Mouse (Mus musculus): ENCODE measurements at regions not wholly inside any gene's neighbourhood (a gene's known extent, or its start where the extent isn't known, plus 50 kb on each side); places are given as distances from the start of the nearest gene placed in this dataset.
"Not testable (repeated sequence)": the region's sequence is repeated elsewhere in the genome, so short reads cannot be mapped to it uniquely, and the experiment has no call there.

DNA sequence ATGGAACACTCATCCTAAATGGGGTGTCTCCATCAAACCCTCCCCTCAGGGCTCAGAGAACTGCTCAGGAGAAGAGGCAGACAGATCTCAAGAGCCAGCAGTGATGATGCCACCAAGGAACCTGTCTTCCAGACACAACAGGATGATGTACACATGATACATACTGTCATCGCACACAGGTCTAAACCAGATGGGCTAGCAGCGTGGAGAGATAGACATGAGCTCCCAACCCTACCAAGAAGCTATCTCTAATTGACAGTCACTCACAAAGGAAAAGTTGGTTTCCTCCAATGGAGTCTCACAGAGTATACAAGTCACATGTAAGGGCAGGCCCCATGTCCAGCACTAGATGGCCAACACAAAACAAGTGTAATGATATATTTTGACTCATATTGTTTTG is 139.9 kb downstream of the Cdca7 start:
- DNase-seq (ENCODE audit: low spot score in 2 of 2): no peak

GRCm38 (mm10) chr2:72616412-72616811 is 140.5 kb downstream of the Cdca7 start:
- no peak for DNase-seq (ENCODE audit: low spot score in 2 of 2)

- no peak for DNase-seq (ENCODE audit: low spot score in 2 of 2)
These were observed 143.5 kb downstream of the Cdca7 start for GRCm38 (mm10) chr2:72619446-72619845.

GRCm38 (mm10) chr2:72620182-72620652 is 144.3 kb downstream of the Cdca7 start:
- DNase-seq (ENCODE audit: low spot score in 2 of 2): no peak

GRCm38 (mm10) chr2:72627915-72628314 is 152.0 kb downstream of the Cdca7 start:
- no peak for DNase-seq (ENCODE audit: low spot score in 2 of 2)

DNA sequence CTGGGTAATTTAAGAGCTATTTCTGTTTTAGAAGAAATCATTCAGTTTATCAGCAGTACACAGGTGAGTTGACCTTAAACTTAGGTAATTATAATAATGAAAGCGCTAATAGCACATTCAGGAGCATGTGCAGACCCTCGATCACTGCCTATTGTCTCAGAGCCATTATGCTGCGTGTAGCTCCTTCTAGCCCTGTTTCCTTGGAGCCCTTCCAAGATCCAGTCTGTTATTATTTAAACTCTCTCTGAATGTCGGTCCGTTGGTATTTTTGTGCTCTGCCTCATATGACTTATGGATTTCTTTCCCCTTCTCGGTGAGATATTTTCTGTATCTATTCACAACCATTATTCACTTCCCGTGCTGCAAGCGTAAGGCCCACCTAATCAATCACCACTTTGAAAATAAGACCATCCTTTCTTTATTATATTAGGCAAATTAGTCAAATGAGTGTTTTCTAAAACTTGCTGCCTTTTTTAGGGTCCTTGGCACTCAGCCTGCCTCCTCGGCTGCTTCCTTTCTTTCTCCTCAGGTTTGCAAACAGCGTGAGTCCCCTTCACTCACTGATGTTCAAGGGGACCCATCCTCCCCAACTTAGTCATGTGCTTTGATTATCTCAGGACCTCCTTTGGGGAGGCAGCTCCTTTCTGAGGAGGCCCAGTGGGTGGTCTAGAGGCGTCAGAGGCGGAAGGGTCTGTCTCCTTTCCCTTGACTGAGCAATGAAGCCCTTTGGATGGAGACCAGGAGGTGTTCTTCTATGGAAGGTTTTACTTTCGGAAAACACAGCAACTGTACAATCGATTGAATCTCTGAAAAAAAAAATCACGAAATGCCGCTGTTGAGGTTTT is 152.9 kb downstream of the Cdca7 start:
- DNase-seq (ENCODE audit: low spot score in 2 of 2): no peak

DNA sequence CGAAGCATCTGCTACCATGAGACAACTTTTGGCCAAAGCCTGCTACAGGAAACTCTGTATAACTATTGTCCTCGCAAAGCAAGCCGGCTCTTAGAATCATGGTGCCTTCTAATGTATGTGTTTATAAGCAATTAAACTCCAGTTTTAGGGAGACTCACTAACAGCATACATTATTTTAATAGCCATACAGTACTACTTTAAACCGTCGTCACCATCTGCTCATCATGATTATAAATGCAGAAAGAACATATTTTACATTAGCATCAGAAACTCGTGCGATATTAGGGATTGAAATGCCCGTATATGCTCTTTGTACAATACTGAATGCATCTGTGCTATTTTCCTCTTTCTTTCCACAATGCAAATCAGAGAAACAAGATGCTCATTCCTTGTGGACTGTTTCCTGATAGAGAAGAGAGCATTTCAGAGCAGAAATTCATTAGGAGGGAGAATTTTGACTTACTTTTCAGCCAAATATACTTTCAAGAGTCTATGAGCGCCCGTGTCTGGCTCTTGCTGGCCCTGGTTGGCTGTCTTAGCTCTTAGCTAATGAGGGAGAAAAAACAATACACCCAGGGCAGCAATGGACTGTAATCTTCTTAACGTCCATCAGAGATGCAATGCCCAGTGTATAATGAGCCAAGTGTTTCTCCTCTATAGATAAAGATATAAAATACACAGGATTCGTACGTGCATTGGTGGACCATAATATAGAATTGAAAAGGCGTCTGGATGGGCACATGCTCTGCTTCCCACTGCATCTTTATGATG is 153.9 kb downstream of the Cdca7 start:
- DNase-seq (ENCODE audit: low spot score in 2 of 2): no peak

GRCm38 (mm10) chr2:72637881-72638620 is 162.1 kb downstream of the Cdca7 start:
- no peak for DNase-seq (ENCODE audit: low spot score in 2 of 2)

DNA sequence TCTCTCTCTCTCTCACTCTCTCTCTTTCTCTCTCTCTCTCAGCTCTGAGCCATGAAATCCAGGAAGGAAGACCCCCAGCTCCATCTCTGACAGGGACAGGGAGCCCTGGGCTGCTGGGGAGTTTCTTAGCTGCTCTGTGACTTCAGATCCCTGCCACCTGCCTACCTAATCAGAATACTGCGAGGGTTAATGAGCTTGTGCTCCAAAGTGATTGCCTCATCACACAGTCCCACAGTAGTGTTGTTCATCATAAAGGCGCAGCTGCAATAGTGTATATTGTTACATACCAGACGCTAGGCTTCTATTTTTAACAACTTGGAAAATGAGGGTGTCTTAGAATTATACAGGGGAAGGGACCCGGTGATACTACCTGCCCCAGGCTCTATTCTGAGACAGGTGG is 163.1 kb downstream of the Cdca7 start:
- DNase-seq (ENCODE audit: low spot score in 2 of 2): no peak

GRCm38 (mm10) chr2:72641228-72641627 is 165.3 kb downstream of the Cdca7 start:
- no peak for DNase-seq (ENCODE audit: low spot score in 2 of 2)

- DNase-seq (ENCODE audit: low spot score in 2 of 2): no peak
These were observed 168.3 kb downstream of the Cdca7 start for GRCm38 (mm10) chr2:72644151-72644843.

- DNase-seq (ENCODE audit: low spot score in 2 of 2): no peak
These were observed 171.7 kb downstream of the Cdca7 start for GRCm38 (mm10) chr2:72647642-72648041.

GRCm38 (mm10) chr2:72648294-72648693 is 172.3 kb downstream of the Cdca7 start:
- DNase-seq (ENCODE audit: low spot score in 2 of 2): no peak

- no peak for DNase-seq (ENCODE audit: low spot score in 2 of 2)
These were observed 179.9 kb downstream of the Cdca7 start for GRCm38 (mm10) chr2:72655864-72656263.

DNA sequence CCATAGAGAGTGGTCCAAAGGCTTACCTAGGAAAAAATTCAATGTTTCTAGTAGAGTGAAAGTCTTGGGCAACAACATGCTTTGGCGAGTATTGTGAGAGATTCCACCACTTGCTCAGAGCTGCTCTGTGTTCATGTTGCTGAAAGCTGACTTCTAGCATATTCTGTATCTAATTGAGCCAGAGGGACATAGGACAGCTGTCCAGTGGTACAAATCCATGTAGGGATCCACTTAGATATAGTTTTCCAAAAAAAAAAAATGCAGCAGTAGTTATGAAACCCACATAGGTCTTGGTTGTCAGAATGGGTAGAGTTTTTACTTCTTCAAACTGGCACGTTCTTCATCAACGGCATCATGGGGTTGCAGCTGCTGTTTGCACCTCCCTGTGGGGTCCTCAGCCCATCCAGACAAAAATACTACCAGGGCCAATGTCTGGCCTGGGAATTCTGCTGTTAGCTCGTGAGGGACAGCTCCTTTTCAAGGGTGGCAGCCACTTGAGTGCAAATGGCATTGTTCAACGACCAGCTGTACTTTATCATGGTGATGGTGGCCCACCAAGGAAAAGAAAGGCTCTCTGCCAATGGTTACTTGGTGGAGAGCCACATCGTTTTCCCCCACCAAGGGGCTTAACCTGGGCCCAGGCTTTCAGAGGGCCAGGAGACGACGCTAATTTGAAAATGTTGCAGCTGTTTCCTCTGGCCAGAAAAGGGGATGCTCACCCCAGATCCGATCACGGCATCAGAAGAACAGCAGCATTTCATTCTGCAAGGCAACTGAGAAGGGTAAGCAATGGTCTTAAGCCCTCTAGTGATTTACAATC is 181.4 kb downstream of the Cdca7 start:
- no peak for DNase-seq (ENCODE audit: low spot score in 2 of 2)

GRCm38 (mm10) chr2:72662396-72662795 is 186.4 kb downstream of the Cdca7 start:
- no peak for DNase-seq (ENCODE audit: low spot score in 2 of 2)

DNA sequence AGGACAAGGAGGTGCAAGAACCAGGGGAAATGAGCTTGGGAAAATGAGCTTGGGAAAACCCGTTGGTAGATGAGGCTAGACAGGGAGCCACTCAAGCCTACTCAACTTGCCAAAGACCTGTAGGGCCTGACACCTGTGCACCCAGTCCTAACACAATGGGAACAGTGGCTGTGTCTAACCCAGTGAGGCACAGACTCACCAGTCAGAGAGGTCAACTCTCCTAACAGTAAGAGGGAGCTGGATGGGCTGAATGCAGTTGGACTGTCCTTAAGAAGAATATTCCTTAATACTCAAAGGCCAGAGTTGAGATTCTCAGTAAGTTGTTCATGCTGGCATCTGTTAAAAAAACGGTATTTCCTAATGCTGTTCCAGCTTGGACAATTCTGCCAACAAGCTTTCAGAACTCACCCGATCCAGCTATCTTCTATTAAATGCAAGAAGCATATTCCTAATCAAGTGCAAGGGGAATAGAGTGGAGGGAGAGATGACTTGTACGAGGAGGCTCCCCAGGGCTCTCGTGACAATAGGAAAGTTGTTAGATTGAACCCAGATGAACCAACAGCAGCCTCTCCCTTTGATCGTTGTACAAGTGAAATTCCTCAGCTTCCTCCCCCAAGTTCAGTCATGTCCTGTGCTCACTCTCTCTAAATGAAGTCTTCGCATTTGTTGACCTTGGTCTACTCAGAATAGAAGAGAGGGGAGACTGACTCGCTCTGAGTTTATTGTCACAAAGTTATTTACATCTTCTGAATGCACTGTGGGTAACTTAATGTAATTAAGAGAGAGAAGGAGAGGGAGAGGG is 187.2 kb downstream of the Cdca7 start:
- DNase-seq (ENCODE audit: low spot score in 2 of 2): no peak

DNA sequence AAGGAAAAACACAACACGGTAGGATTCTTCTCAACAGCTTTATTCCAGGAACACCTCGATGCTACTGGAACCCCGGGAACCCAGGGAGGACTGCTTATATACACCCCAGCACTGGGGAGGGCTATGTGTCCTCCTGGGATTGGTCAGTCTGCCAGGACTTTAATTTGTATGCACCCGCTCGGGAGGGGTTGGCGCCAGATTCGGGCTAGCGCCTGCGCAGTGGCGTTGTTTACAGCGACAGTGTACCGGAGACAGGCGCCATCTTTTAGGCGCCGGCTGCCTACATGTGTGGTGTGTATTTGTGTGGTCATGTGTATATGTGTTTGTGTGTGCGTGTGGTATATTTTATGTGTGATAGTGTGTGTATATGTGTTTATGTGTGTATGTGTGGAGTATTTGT is 191.4 kb downstream of the Cdca7 start:
- DNase-seq (ENCODE audit: low spot score in 2 of 2): not testable (repeated sequence)
